Mouse (Mus musculus) large intestine, adult 2 months (tissue): ENCODE data around the gene Tex36. TPM values are rescaled to one million over a fixed set of nuclear protein-coding genes. Genes with fewer than 3 reads are reported as not detected.

Experiments used
- DNase-seq: peaks from one replicate; pipeline ENCODE4 v3.0.0-alpha.2; 2012; ENCODE audit warnings: low read depth, low spot score
- WGBS: fragments of 180-500 bp; shearing (Covaris S2); methylation state at CpG from one replicate; pipeline ENCODE4 v1.1.7; 2018; 5-methylcytosine and 5-hydroxymethylcytosine counted together
- polyA plus RNA-seq: library from polyadenylated mRNA; depleted of rRNA; stranded (reverse); fragments of >200 nt; gene quantifications from 2 replicates; pipeline ENCODE4 v1.2.3, GENCODE M21; 2012

The Tex36 gene
- polyA plus RNA-seq, 1 experiment: not detected

GRCm38 (mm10) chr7:133603156-133603555 lies 1.2 kb upstream of the Tex36 start:
- 89% methylated on average over 2 of the region's 2 CpGs for WGBS
- no peak for DNase-seq

- DNase-seq: no peak
- 73% methylated on average over 1 of the region's 1 CpGs for WGBS
Observed at GRCm38 (mm10) chr7:133600558-133600957, 1.4 kb downstream of the Tex36 start.

- no peak for DNase-seq
- WGBS: 76% methylated on average over 1 of the region's 1 CpGs
Observed at GRCm38 (mm10) chr7:133591750-133592149, 10.2 kb downstream of the Tex36 start.

GRCm38 (mm10) chr7:133583216-133583615 lies 18.7 kb downstream of the Tex36 start:
- 66% methylated on average over 6 of the region's 6 CpGs for WGBS
- no peak for DNase-seq

GRCm38 (mm10) chr7:133580296-133580640 lies 21.7 kb downstream of the Tex36 start:
- no peak for DNase-seq
- WGBS: 86% methylated on average over 4 of the region's 4 CpGs

- no peak for DNase-seq
- WGBS: 72% methylated on average over 20 of the region's 20 CpGs
Observed at GRCm38 (mm10) chr7:133579491-133580295, 22.3 kb downstream of the Tex36 start.

GRCm38 (mm10) chr7:133576825-133577224 lies 25.1 kb downstream of the Tex36 start:
- no peak for DNase-seq
- WGBS: 19% methylated on average over 4 of the region's 4 CpGs

- no peak for DNase-seq
- 69% methylated on average over 6 of the region's 6 CpGs for WGBS
Observed at GRCm38 (mm10) chr7:133576281-133576680, 25.7 kb downstream of the Tex36 start.

- DNase-seq: no peak
- WGBS: 29% methylated on average over 3 of the region's 3 CpGs
Observed at GRCm38 (mm10) chr7:133571927-133572326, 30.0 kb downstream of the Tex36 start.

- no peak for DNase-seq
Observed at GRCm38 (mm10) chr7:133569194-133569880, 32.6 kb downstream of the Tex36 start.

GRCm38 (mm10) chr7:133564600-133564999 lies 37.4 kb downstream of the Tex36 start:
- 81% methylated on average over 8 of the region's 8 CpGs for WGBS
- DNase-seq: no peak

More at GRCm38 (mm10) chr7:133569194-133569880, 32.6 kb downstream of the Tex36 start:
- WGBS: 20% methylated on average over 16 of the region's 16 CpGs

- WGBS: 62% methylated on average over 3 of the region's 3 CpGs
- no peak for DNase-seq
Observed at GRCm38 (mm10) chr7:133563175-133563824, 38.7 kb downstream of the Tex36 start.

- 67% methylated on average over 8 of the region's 8 CpGs for WGBS
- DNase-seq: no peak
Observed at GRCm38 (mm10) chr7:133555786-133556492, 46.0 kb downstream of the Tex36 start.

GRCm38 (mm10) chr7:133552306-133552991 lies 49.5 kb downstream of the Tex36 start:
- 83% methylated on average over 7 of the region's 7 CpGs for WGBS
- no peak for DNase-seq

GRCm38 (mm10) chr7:133551000-133551399 lies 51.0 kb downstream of the Tex36 start:
- 52% methylated on average over 2 of the region's 2 CpGs for whole genome bisulfite sequencing

GRCm38 (mm10) chr7:133548434-133548833 lies 53.5 kb downstream of the Tex36 start:
- no peak for DNase-seq
- 80% methylated on average over 4 of the region's 4 CpGs for WGBS

More at GRCm38 (mm10) chr7:133551000-133551399, 51.0 kb downstream of the Tex36 start:
- DNase-seq: no peak

GRCm38 (mm10) chr7:133545631-133546030 lies 56.3 kb downstream of the Tex36 start:
- WGBS: 77% methylated on average over 3 of the region's 3 CpGs
- DNase-seq: no peak

GRCm38 (mm10) chr7:133544966-133545365 lies 57.0 kb downstream of the Tex36 start:
- WGBS: 44% methylated on average over 2 of the region's 2 CpGs
- no peak for DNase-seq

GRCm38 (mm10) chr7:133543131-133543530 lies 58.8 kb downstream of the Tex36 start:
- 53% methylated on average over 4 of the region's 4 CpGs for WGBS

More at GRCm38 (mm10) chr7:133543131-133543530, 58.8 kb downstream of the Tex36 start:
- no peak for DNase-seq
